Mouse (Mus musculus) urinary bladder, adult 2 months (tissue): ENCODE measurements around the gene Gchfr. TPM values are rescaled to one million over a fixed set of nuclear protein-coding genes. Genes with fewer than 3 reads are reported as not detected.

Experiments
- DNase-seq: peaks from one replicate; pipeline ENCODE4 v3.0.0; 2022; ENCODE audit warnings: low spot score
- polyA plus RNA-seq: library from polyadenylated mRNA; depleted of rRNA; stranded (reverse); fragments of >200 nt; gene quantifications from 2 replicates; pipeline ENCODE4 v1.2.3, GENCODE M21; 2012; rRNA removed

Gene Gchfr
- polyA plus RNA-seq, result 0.54 and 0.80 TPM in 2 replicates

GRCm38 (mm10) chr2:119166901-119167865 lies at the start of gene Gchfr:
Gene Gchfr, plus strand, starts transcription at chr2:119167773.
- DNase-seq, result peak; percentile 56

- DNase-seq, result no peak
Measured at GRCm38 (mm10) chr2:119136346-119136898, 31.2 kb upstream of the Gchfr start.

GRCm38 (mm10) chr2:119145199-119145598 lies 22.4 kb upstream of the Gchfr start:
- DNase-seq, result no peak

DNA sequence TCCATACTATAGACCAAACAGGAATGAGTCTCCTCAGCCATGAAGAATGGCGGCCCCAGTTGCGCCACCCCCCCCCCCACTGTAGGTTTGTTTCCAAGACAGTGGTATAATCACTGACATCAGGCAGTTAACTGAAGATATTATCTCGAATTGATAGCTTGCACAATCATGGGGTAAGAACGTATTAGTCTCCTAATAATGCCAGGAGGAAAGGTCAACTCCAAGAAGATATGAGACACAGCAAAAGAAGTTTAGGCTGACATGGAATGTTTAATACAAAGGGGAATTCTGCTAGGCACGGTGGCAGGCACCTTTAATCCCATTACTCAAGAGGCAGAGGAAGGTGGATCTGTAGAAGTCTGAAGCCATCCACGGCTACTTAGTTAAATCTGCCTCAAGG lies 21.1 kb upstream of the Gchfr start:
- DNase-seq, result no peak

DNA sequence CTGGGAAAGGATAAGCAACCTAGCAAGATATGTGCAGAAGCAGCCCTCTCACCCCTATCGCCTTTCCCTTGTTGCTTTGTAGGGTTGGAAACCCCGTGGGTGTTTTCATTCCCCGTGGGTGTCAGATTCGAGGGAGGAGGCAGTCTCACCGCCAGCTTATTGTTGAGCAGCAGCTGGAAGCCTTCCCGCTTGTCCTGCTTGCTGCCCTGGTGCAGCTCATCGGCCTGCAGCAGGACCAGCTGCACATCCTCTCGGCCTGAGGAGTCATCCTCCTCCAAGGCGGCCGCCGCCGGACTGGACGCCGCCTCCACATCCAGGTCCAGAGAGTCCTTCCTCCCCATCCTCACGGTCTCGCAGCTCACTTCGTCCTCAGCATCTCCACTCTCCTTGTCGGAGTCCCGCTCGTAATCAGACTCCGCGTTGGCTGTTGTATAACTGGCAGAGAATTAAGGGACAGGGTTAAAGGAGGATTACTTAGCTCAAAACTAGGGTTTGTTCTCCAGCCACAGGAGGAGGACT lies 20.4 kb upstream of the Gchfr start:
- DNase-seq, result no peak

DNA sequence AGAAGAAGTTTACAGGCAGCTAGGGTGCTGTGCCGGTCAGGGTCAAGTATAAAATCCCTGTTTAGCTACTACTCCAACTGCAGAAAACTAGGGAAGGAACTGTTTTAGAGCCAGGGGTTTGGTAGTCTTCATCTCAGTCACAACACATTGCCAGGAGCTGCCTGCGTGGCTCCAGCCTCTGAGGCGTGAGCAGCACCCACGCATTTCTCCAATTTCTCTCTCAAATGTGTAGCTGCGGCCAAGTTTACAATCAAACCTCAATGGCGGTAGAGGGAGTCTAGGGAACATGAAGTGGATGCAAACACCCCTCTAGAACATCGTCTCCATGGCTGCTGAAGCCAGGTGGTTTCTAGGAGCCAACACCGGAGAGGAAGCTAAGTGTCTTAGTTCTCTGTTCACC lies 19.8 kb upstream of the Gchfr start:
- DNase-seq, result no peak

DNA sequence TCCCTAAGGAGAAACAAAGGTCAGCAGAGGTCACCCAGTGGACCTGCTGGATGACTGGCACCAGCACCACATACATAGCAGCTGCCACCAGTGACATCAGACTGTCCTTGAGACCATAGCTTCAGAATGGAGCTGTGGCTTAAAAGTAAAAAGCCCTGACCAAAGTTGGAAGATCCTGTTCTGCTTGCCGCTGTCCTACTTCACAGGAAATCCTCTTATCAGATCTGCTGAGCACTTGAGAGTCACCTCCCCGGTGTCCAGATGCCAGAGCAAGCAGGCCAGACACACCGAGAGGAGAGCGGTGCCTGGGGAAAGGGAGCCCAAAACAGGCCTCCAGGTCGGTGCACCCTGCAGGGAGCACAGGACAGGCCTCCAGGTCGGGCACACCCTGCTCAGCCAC lies 15.3 kb upstream of the Gchfr start:
- no peak for DNase-seq

- DNase-seq, result no peak
Measured at GRCm38 (mm10) chr2:119154683-119155082, 12.9 kb upstream of the Gchfr start.

DNA sequence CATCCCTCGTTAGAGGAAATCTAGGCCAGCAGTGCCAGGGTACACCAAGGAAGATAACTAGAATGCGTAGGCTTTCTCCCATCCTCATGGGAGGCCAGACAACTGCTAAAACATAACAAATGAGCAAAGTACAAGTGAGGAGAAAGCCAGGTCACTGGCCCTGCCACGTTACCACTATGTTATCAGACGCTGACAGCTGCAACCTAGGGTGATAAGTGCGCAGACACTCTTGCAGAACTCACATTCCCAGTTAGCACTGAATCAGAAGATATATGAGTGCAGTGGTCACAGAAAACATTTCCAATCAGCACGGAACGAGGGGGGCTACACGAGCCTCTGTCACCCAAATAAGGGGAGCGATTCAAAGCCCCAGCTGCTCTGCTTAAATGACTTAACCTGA lies 12.2 kb upstream of the Gchfr start:
- no peak for DNase-seq

DNA sequence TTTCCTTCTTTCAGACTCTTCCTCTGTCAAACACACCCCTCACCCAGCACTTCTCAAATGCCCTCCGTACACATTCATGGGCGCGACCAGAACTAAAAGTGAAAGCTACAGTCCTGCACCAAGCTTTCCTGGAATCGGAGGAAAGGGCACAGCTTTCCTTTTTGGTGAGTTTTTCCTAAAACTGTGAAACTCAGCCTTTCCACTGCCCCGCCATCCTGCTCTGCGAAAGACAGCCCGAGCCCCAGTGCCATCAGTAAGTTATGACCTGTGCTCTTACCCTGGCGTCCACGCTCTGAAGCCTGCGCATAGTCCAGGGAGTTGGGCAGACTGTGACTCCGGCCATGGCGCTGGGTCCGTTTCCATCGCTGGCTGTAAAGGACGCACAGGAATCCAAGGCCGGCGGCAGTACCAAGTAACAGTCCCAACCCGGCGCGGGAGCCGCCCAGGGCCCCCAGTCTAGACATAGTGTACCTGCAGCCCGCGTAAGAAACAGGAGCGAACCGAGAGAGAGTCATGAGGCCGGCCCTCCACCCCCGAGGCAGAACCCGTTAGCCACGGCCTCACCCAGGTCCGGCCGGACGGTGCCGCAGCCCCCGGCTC lies 11.4 kb upstream of the Gchfr start:
- DNase-seq, result no peak

DNA sequence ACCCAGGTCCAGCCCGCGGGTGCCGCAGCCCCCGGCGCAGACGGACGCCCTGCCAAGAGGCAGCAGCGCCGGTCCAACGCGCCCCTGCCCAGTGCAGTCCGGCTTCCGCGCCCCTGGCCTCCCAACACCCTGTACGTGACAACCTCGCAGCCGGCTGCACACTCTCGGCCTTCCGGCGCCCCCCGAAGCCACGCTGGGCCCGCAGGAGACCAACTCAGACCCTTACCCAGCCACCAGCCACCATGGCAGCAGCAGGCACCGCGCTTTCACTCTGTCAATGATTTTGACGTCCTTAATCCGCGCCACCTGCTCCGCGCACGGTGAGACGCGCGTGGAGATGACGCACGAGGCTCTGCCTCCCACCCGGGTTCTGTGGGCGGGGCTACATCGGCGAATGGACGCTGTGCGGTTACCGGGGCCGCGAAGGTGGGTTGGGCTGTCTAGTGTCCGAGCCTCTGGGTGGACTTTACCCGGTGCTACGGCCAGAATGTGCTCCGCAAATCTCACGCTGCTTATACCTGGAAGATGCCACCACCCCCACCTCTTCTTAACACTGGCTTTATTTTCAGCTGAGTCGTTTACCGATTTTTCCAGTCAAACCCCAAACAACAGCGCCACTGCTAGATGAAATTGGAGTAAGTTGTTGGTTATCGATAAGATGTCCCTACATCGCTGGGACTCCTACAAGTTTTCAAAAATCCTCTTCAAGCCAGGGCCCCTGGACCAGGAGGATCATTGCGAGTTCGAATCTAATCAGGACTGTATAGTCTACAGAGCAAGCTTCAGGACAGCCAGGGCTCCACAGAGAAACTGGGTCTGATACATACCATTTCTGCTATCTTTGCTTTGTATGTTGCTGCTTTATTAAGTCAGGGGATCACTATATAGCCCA lies 10.6 kb upstream of the Gchfr start, which contains the start of gene Rmdn3:
Gene Rmdn3 (minus strand): TSS at position 354 of the 892 bp plus-strand sequence.
- peak; percentile 80 for DNase-seq

- DNase-seq, result no peak
Measured at GRCm38 (mm10) chr2:119157836-119158235, 9.7 kb upstream of the Gchfr start.

DNA sequence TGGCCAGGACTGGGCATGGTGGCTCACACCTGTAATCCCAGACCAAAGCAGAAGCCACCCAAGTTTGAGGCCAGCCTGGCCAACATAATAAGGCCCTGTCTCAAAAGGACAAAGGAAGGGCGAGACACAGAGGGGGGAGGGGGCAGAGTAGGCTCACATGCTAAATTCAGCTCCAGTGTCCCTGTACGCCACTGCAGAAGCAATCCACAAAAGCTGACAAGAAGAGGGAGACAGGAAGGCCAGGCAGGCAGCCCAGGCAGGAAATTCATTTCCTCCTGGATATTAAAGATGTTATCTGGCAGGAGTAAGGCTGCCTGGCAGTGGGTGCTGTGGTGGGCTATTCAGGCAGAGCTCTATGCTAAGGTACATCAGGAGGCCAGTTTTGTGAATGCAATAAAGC lies 6.3 kb upstream of the Gchfr start:
- no peak for DNase-seq

GRCm38 (mm10) chr2:119163135-119163534 lies 4.4 kb upstream of the Gchfr start:
- DNase-seq, result no peak

DNA sequence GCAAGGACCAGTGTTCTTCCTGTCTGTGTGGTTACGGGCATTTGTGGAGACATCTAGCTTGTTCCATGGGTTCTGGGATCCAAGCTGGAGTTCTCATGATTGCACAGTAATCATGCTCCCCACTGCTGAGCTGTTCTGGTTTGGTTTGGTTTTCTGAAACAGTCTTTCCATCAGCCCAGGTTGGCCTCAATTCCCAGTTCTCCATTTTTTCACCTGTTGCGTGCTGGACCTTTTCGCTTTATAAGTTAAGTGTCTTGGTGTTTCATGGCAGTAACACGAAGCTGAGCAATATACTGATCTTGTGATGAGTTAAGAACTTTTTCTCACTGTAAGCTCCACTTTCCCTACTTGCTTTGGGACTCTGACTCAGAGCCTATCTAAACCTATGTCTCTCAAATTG lies 3.6 kb upstream of the Gchfr start:
- no peak for DNase-seq

GRCm38 (mm10) chr2:119165401-119165800 lies 2.2 kb upstream of the Gchfr start:
- DNase-seq, result no peak

DNA sequence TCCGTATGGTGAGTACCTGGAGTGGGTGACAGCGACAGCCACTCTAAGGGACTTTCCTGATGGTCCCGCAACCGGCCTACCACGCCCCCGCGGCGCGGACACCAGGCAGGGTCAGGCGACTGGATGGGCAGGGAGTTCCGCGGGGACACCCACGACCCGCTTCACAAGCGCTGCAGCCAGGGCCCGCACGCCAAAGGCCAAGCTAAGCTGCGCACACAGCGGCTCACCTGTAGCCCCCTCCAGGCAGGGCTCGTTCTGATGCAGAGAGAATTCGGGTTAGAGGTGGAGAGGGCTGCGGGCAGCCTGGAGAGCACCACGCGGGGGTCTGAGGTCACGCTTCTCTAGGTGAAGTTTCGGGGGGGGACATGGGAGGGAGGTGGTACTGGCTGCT lies 288 bp downstream of the Gchfr start:
- no peak for DNase-seq

DNA sequence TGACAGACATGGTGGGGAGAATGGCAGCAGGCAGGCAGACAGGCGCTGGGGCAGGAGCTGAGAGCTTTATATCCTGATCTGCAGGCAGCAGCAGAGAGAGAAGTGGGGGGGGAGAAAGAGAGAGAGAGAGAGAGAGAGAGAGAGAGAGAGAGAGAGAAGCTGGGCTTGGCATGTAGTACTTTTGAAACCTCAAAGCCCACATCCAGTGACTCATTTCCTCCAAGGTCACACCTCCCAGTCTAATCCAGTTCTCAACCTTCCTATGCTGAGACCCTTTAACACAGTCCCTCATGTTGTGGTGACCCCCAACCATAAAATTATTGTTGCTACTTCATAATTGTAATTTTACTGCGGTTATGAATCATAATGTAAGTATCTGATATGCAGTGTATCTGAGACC lies 2.7 kb downstream of the Gchfr start:
- no peak for DNase-seq

- no peak for DNase-seq
Measured at GRCm38 (mm10) chr2:119171574-119171973, 4.0 kb downstream of the Gchfr start.

- DNase-seq, result no peak
Measured at GRCm38 (mm10) chr2:119172446-119172845, 4.9 kb downstream of the Gchfr start.

DNA sequence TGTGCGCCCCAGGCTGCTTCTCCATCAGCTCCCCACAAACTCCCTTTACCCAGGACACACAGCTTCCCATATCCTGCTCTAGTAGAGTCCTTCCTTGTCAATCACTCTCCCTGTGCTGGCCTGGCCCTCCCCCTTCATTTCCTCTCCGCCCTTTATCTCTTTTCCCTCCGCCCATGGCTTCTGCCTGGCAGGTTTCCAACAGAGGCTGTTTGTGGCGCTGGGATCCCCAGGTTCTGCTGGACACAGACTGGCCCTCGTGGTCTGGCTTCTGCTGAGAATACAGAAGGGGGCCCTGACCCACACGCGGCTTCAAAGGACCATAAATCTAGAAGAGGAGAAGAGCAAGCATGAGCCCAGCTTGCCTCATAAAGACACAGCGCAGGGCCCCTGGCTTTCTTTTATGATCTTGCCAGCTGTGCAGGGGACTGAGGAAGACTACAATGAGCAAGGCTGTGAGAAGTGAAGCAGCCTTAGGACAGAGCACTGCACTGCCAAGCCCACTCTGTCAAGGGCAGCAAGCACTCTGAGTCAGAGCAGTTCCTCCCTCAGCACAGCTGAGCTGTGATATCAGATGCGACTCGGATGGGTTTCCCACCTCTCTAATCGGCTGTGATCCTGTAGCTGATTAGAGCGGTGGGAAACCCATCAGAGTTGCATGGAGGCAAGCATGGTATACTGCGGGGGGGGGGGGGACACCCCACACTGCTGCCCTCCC lies 5.4 kb downstream of the Gchfr start:
- no peak for DNase-seq
